Mouse (Mus musculus): ENCODE measurements around the gene Naif1.
"Not testable (repeated sequence)": the region's sequence is repeated elsewhere in the genome, so short reads cannot be mapped to it uniquely, and the experiment has no call there.

Naif1 gene

DNA sequence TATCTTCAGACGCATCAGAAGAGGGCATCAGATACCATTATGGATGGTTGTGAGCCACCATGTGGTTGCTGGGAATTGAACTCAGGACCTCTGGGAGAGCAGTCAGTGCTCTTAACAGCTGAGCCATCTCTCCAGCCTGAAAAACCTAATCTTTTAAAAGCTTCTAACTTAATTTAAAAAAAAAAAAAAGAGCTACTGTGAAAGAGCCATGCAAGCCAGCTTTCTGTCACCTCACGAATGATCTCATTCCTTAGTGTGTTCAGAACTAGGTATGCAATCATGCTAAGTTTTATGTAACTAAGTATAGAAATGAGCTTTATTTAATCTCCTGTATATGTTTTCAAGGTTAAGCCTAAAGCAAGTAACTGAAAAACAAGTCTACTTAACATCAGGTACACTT is 9.4 kb downstream of the Naif1 start:
- no peak for DNase-seq

DNA sequence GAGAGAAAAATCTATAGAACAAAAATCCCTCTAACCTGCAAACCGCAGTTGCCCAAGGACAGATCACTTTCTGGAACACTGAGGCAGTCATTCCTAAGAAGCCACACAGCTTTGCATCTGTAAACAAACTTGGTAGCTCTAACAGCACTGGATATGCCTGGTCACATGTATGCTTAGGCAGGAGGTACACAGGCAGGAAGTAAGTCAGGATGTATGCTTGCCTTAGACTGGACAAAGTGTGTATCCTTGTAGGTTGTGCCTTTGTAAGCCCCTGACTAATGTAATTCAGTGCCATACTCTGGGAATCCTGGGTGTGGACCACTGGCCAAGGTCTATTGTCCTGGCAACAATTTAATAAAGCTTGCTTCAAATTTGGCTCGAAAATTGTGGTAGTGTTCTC is 13.5 kb downstream of the Naif1 start:
- no peak for DNase-seq

DNA sequence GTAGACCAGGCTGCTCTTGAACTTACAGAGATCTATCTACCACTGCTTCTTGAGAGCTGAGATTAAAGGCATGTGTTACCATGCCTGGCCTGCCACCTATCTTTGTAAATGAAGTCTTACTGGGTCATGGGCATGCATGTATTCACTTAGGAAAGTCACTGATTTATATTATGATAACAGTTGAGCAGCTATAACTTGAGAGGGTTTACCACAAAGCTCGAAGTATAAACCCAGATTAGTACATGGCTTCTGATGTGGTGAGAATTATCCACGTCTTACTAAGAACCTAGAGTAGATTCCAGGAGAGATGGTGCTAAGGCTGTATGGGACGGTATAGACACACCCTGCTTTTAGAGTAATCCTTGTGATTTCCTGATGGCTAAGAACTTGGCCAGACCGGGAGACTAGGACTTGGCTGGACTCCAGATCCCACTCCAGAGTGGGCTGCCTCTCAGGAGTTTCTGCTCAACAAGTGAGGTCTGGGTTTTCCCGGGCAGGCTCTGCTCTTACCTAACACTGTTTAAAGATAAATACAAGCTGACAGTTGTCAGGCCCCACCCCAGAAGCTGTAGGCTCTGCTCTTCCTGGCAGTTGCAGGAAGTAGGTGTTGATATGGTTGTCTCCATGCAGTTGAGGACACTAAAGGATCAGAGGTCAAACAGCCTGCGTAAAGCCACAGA is 14.1 kb downstream of the Naif1 start:
- no peak for DNase-seq

DNA sequence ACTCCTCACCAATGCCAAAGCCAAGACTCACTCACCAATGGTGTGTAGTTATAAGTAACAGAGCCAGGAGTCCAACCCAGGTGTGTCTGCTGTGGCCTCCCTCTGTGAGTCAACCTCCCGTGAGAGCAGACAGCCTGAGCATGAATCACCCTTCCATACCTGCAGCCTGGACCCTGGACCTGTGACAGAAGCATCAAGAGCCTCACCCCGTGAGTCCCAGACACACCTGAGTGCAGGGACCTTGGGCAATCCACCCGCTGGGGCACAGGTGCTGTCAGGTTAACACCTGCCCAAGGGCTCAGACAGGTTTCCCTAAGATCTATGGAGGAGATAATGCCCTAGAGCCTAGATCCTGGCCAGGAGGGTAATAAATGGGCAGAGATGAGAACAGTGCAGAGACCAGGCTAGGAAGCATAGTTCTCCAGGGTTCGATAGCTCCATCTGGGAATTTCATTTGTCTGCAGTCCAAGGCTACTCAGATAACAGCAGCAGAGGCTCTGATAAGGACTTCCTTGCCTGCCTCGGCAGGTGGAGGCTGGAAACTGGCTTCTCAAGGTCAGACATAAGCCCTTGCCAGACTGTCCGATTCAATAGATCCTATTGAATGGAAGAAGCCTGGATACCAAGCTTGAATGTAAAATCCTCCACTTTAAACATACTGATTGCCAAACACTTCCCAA is 20.9 kb downstream of the Naif1 start:
- DNase-seq, result no peak

- no peak for DNase-seq
These were observed 21.4 kb downstream of the Naif1 start for GRCm38 (mm10) chr2:32471681-32472061.

- not testable (repeated sequence) for DNase-seq
These were observed 25.1 kb downstream of the Naif1 start for GRCm38 (mm10) chr2:32475361-32475760.

DNA sequence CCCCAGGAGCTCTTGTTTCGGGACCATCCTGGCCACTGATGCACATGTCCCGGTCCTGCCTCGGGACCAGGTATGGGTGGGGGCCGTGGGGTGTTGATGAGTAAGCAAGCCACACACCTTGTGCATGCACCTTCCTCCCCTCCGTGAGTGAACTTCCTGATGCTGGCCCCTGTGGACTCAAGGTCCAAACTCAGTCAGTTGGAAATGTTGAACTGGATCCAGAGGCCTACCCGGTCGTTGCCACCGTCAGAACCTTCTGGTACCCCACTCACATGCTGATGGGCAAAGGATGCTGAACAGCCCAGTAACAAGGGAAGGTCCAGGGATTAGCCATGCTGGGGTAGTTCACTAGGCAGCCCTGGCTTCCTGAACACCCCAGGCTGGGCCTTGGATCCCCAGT is 32.1 kb downstream of the Naif1 start:
- DNase-seq, result peak; percentile 80 to 84

DNA sequence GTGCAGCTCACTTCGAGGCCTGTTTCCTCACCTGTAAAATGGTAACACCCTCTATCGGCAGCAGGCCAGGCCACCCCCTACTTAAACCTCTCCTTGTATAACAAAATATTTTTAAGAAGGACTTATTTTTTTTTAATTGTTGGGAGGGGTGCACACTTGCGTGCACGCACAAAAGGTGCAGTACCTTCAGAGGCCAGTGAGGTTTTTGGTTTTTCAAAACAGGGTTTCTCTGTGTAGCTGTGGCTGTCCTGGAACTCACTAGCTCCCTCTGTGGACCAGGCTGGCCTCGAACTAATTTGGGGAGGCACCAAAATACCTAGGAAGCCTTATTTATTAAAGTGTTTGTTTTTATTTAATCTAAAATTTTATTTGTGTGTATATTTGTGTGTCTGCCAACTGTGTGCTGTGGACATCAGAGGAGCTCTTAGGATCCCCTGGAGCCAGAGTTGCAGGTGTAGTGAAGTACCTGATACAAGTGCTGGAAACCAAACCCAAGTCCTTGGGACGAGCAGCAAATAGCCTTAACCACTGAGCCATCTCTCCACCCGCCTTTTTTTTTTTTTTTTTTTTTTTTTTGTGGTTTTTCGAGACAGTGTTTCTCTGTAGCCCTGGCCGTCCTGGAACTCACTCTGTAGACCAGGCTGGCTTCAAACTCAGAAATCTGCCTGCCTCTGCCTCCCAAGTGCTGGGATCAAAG is 33.1 kb downstream of the Naif1 start:
- DNase-seq, result peak in 1 of 2 experiments; percentile 39

DNA sequence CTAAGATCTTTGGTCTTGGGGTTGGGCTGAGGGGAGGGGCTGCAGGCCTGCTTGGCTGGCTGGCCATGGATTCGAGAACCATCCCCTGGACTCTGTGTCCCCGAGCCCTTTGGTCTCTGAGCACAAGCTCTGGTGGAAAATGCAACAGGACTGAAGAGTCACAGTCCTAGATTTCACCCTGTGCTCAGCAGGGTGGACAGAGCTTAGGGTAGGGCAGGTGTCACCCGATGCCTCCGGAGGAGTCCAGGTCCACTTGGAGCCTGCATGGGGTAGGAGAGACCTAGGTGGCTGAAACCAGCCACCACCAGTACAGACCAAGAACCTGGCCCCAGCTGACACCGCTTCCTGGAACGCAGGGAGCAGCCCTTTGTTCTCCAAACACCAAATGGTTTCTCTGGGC is 34.7 kb downstream of the Naif1 start:
- DNase-seq, result peak; percentile 85 to 89

- no peak for DNase-seq
These were observed 35.5 kb downstream of the Naif1 start for GRCm38 (mm10) chr2:32485751-32486150.

- no peak for DNase-seq
These were observed 35.9 kb downstream of the Naif1 start for GRCm38 (mm10) chr2:32486155-32486554.

DNA sequence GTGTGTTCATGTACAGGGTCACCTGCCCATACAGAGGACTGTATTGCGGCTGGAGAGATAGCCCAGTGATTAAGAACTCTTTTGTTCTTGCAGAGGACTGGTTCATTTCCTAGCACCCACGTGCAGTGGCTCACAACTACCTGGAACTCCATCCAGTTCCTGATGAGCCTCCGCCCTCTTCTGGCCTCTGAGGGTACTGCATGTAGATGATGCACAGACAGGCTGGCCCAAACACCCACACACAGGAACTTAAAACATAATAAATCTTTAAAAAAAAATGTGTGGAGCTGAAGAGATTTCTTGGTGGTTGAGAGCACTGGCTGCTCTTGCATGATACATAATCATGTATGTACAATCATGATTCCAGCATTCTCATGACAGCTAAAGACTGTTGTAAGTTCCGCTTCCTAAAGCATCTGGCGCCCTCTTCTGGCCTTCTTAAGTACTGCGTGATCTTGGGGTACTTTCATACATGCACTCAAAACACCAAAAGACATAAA is 36.9 kb downstream of the Naif1 start:
- peak; percentile 91 to 98 for DNase-seq

GRCm38 (mm10) chr2:32488679-32489078 is 38.4 kb downstream of the Naif1 start:
- peak; percentile 86 to 90 for DNase-seq

DNA sequence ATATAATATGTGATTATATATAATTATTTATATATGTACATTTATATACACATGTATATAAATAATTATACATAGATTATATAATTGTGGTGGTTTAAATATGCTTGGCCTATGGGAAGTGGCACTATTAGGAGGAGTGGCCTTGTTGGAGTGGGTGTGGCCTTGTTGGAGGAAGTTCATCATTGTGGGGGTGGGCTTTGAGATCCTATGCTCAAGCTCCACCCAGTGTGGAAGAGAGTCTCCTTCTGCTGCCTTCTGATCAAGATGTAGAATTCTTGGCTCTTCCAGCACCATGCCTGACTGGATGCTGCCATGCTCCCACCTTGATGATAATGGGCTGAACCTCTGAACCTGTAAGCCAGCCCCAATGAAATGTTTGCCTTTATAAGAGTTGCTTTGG is 40.5 kb downstream of the Naif1 start:
- DNase-seq, result not testable (repeated sequence)

DNA sequence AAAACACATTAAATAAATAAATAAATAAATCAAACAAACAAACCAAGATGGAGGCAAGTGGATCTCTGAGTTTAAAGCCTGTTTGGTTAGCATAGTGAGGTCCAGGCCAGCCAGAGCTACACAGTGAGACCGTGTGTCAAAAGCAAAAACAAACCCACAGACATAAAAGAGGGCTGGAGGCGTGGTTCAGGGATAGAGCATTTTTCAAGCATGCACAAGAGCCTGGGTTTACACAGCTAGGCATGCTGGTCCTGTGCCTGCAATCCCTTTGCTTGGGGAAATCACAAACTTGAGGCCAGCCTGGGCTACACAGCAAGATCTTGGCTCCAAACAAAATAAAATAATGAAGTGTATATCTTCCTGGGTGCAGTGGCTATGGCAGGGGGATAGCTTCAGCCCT is 42.4 kb downstream of the Naif1 start:
- no peak for DNase-seq

GRCm38 (mm10) chr2:32493301-32493701 is 43.0 kb downstream of the Naif1 start:
- DNase-seq, result no peak

DNA sequence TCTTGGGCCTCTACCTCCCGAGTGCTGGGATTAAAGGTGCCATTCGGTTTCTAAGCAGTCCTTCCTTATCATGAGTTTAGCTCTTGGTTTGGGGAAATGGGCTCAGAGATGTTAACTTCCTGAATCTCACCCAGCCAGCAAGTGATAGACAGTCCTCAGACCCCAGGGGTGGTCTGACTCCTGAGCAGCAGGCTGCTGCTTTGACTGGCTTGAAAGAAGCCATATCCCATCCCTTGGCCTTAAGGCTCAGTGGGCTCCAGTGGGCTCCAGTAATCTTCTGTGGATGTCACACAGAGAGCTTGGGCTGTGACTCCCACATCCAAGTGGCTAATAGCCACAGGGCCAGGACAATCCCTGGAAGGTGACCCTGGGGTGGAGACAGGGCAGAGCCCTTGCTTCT is 44.3 kb downstream of the Naif1 start:
- no peak for DNase-seq

GRCm38 (mm10) chr2:32495185-32495726 is 45.0 kb downstream of the Naif1 start:
- DNase-seq, result peak; percentile 25 to 32

DNA sequence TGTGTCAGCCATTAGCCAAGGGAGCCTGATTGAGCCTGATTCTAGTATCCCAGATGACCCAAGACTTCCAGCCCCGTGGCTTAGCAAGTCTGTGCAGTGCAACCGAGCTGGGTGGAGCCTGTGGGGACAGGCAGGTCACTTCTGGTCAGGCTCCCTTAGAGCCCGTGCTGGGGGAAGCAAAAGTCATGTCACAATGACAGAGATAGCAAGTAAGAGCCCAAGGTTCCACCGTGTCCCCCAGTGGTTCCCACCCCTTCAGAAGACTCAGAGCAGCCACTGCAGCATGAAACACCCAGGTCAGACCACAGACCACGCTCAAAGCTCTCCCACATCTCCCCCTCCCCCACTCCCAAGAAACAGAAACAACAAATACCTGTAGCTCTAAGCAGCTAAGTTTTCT is 45.9 kb downstream of the Naif1 start:
- no peak for DNase-seq

DNA sequence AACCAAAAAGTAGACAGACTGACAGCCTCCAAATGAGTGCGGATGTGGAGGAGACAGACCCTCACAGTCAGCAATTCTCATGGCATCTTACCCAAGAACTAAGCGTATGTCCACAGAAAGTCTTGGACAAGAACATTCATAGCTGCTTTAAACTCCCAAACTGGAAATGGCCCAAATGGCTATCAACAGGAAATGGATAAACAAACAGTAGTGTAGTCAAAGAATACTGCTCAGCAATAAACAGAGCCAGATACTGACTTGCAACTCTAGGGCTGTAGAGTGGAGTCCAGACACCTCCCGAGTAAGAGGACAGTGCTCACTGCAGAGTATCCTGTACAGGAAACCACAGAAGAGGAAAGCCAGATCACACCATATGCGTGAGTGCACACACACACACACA is 49.1 kb downstream of the Naif1 start:
- no peak for DNase-seq

GRCm38 (mm10) chr2:32500461-32500860 is 50.2 kb downstream of the Naif1 start:
- no peak for DNase-seq

DNA sequence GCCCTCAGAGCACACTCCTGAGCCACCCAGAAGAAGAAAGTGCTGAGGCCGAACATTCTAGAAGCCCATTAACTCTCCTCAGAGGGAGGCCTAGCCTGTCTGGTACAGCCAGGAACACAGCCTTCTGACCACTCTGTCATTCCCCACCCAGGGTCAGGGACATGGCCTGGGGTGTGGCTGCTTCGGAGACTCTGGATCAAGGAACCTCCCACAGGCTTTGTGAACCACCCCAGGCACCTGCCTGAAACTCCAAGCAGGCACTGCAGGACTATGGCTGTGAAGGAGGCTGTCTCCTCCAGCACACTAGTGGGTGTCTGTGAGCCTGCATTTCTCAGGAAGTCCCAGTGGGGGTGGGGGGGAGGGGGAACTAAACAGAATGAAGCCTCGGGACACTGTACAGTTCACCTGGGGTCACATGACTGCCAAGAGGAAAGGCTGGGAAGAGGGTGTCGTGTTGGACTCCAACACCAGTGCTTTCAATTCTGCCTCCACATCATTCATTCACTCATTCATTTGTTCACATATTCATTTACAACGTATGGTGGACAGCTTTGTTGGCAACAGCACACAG is 51.6 kb downstream of the Naif1 start:
- DNase-seq, result no peak

DNA sequence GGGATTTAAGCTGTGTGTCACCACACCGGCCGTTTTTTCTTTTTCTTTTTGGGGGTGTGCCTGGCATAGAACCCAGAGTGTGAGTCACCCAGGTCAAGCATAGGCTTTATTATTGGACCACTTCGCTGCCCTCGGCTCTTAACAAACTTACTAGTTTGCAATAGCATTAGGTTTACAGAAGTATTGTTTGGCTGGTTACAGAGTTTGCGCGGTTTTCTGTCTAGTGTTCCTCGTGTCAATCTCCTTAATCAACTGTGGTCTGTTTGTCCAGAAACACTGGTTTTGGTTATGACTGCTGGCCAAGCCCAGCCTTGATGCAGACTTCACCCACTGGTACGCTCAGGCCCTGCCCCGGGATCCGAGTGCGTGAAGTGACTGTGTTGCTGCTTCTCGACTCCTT is 52.6 kb downstream of the Naif1 start:
- DNase-seq, result no peak

All from kidney, adult 8-10 months (tissue).